Mouse (Mus musculus) E14TG2a.4 (cell line): ENCODE results near the gene Bud13.
"Not testable (repeated sequence)": the region's sequence is repeated elsewhere in the genome, so short reads cannot be mapped to it uniquely, and the experiment has no call there.

Source experiments
- CTCF ChIP-seq: conservative IDR thresholded peaks from 2 replicates; pipeline ENCODE4 v1.5.1; 2014; ENCODE audit warnings: low read length
- NANOG ChIP-seq: IDR thresholded peaks from 2 replicates; pipeline ENCODE4 v1.6.1; 2014; ENCODE audit warnings: borderline replicate concordance, low read length, mixed read lengths
- POU5F1 ChIP-seq: IDR thresholded peaks from 2 replicates; pipeline ENCODE4 v1.6.1; 2014; ENCODE audit warnings: low read length, borderline replicate concordance

DNA sequence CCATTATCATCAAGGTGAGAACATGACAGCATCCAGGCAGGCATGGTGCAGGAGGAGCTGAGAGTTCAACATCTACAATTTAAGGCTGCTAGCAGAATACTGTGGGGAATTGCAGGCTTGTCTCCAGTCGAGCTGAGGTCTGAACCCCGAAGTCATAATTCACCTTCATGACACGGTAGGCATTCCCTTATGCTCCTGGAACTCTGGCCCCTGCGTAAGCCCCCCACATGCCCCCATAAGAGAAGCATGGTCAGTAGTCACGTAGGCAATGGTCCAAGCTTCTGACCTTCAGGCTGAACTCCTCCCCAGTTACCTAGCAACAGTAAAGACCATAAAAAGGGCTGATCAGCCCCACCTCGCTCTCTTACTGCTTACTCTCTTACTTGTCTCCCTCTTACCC lies 37.1 kb downstream of the Bud13 start, which contains the start of gene 4931429L15Rik:
- TF ChIP-seq CTCF, NANOG, POU5F1: not testable (repeated sequence)
